Mouse (Mus musculus): ENCODE measurements around the gene U2af2. TPM values are rescaled to one million over a fixed set of nuclear protein-coding genes. Genes with fewer than 3 reads are reported as not detected.
"Not testable (repeated sequence)": the region's sequence is repeated elsewhere in the genome, so short reads cannot be mapped to it uniquely, and the experiment has no call there.

The U2af2 gene
- 150 and 173 TPM in 2 replicates for polyA plus RNA-seq (2012; rRNA removed)

GRCm38 (mm10) chr7:5061774-5062359, at the start of gene U2af2:
Gene U2af2, plus strand, starts transcription at chr7:5062143.
- no peak for DNase-seq (ENCODE audit: low read depth, low spot score)
- WGBS = under 1% methylated on average over 63 of the region's 65 CpGs

- no peak for DNase-seq (ENCODE audit: low read depth, low spot score)
- 90% methylated on average over 27 of the region's 27 CpGs for WGBS
Observed at GRCm38 (mm10) chr7:5012681-5013513, 49.0 kb upstream of the U2af2 start.

GRCm38 (mm10) chr7:5014251-5015117, 47.5 kb upstream of the U2af2 start, which contains the start of the genes Zfp524 and Fiz1:
Gene Zfp524, plus strand, starts transcription at chr7:5014415.
Gene Fiz1, minus strand, starts transcription at chr7:5014697.
- 1% methylated on average over 42 of the region's 42 CpGs for WGBS
- DNase-seq (ENCODE audit: low read depth, low spot score) = peak; percentile 94

GRCm38 (mm10) chr7:5015118-5016001, 46.6 kb upstream of the U2af2 start, which contains the start of gene Gm44973:
Gene Gm44973, plus strand, starts transcription at chr7:5015496.
- WGBS = under 1% methylated on average over 66 of the region's 76 CpGs
- peak; percentile 82 for DNase-seq (ENCODE audit: low read depth, low spot score)

- DNase-seq (ENCODE audit: low read depth, low spot score) = no peak
- WGBS = 19% methylated on average over 3 of the region's 3 CpGs
Observed at GRCm38 (mm10) chr7:5016057-5016456, 45.9 kb upstream of the U2af2 start.

- DNase-seq (ENCODE audit: low read depth, low spot score) = no peak
- WGBS = 98% methylated on average over 2 of the region's 2 CpGs
Observed at GRCm38 (mm10) chr7:5016920-5017319, 45.0 kb upstream of the U2af2 start.

- WGBS = 91% methylated on average over 16 of the region's 16 CpGs
- DNase-seq (ENCODE audit: low read depth, low spot score) = no peak
Observed at GRCm38 (mm10) chr7:5017352-5017751, 44.6 kb upstream of the U2af2 start.

- WGBS = 96% methylated on average over 21 of the region's 21 CpGs
- no peak for DNase-seq (ENCODE audit: low read depth, low spot score)
Observed at GRCm38 (mm10) chr7:5017931-5018330, 44.0 kb upstream of the U2af2 start.

- not testable (repeated sequence) for DNase-seq (ENCODE audit: low read depth, low spot score)
- WGBS = 11% methylated on average over 8 of the region's 8 CpGs
Observed at GRCm38 (mm10) chr7:5019576-5019975, 42.4 kb upstream of the U2af2 start.

- WGBS = under 1% methylated on average over 48 of the region's 49 CpGs
Observed at GRCm38 (mm10) chr7:5020000-5020681, 41.8 kb upstream of the U2af2 start, which contains the start of the genes Zfp865 and Ccdc106. Gene Zfp865, plus strand, starts transcription at chr7:5020376. Gene Ccdc106, plus strand, starts transcription at chr7:5020553.

GRCm38 (mm10) chr7:5020685-5021084, 41.3 kb upstream of the U2af2 start:
- under 1% methylated on average over 15 of the region's 15 CpGs for WGBS
- no peak for DNase-seq (ENCODE audit: low read depth, low spot score)

More at GRCm38 (mm10) chr7:5020000-5020681, 41.8 kb upstream of the U2af2 start, which contains the start of the genes Zfp865 and Ccdc106:
- peak; percentile 94 for DNase-seq (ENCODE audit: low read depth, low spot score)

GRCm38 (mm10) chr7:5021197-5021596, 40.7 kb upstream of the U2af2 start:
- no peak for DNase-seq (ENCODE audit: low read depth, low spot score)
- 44% methylated on average over 5 of the region's 5 CpGs for WGBS

- WGBS = 97% methylated on average over 22 of the region's 22 CpGs
- DNase-seq (ENCODE audit: low read depth, low spot score) = no peak
Observed at GRCm38 (mm10) chr7:5029543-5029942, 32.4 kb upstream of the U2af2 start.

GRCm38 (mm10) chr7:5029946-5030345, 32.0 kb upstream of the U2af2 start:
- WGBS = 95% methylated on average over 21 of the region's 21 CpGs

GRCm38 (mm10) chr7:5030554-5031275, 31.2 kb upstream of the U2af2 start:
- no peak for DNase-seq (ENCODE audit: low read depth, low spot score)
- WGBS = 95% methylated on average over 63 of the region's 63 CpGs

More at GRCm38 (mm10) chr7:5029946-5030345, 32.0 kb upstream of the U2af2 start:
- no peak for DNase-seq (ENCODE audit: low read depth, low spot score)

GRCm38 (mm10) chr7:5031496-5031895, 30.4 kb upstream of the U2af2 start:
- 92% methylated on average over 46 of the region's 46 CpGs for WGBS
- DNase-seq (ENCODE audit: low read depth, low spot score) = no peak

GRCm38 (mm10) chr7:5033818-5034217, 28.1 kb upstream of the U2af2 start, which contains the start of gene 4632433K11Rik:
Gene 4632433K11Rik, plus strand, starts transcription at chr7:5034118.
- 84% methylated on average over 3 of the region's 3 CpGs for WGBS
- DNase-seq (ENCODE audit: low read depth, low spot score) = no peak

All from large intestine, adult 2 months (tissue).